Mouse (Mus musculus) spleen, adult 2 months (tissue): ENCODE measurements at regions not wholly inside any gene's neighbourhood (a gene's known extent, or its start where the extent isn't known, plus 50 kb on each side); places are given as distances from the start of the nearest gene placed in this dataset.

ENCODE experiments used
- DNase-seq, 2 experiments: peaks; one replicate each; pipeline versions ENCODE4 v3.0.0 to v3.0.0-alpha.2; 2012 to 2021; ENCODE audit warnings: low spot score in 2 of 2, low read depth in 1 of 2
- H3K27ac ChIP-seq: fragments of 200-500 bp; 2 replicates; pipeline ENCODE4 v1.5.1; 2012; ENCODE audit warnings: low read length, inconsistent platforms; ENCODE audit not compliant: insufficient read depth
- H3K27me3 ChIP-seq: fragments of 200-500 bp; 2 replicates; pipeline ENCODE4 v1.6.1; 2012; ENCODE audit warnings: mild to moderate bottlenecking, moderate library complexity, low read length, inconsistent platforms; ENCODE audit not compliant: control insufficient read depth, insufficient read depth
- H3K36me3 ChIP-seq: fragments of 200-500 bp; 2 replicates; pipeline ENCODE4 v1.6.1; 2012; ENCODE audit warnings: mild to moderate bottlenecking, low read length, inconsistent platforms; ENCODE audit not compliant: control insufficient read depth, insufficient read depth
- H3K4me1 ChIP-seq: fragments of 200-500 bp; 2 replicates; pipeline ENCODE4 v1.6.1; 2011; ENCODE audit warnings: inconsistent platforms; ENCODE audit not compliant: control insufficient read depth, insufficient read depth, insufficient read length
- H3K4me3 ChIP-seq: fragments of 200-500 bp; 2 replicates; pipeline ENCODE4 v1.5.1; 2011; ENCODE audit warnings: mild to moderate bottlenecking, inconsistent platforms; ENCODE audit not compliant: insufficient read depth, insufficient read length; ENCODE audit errors: extremely low read depth
- CTCF ChIP-seq: fragments of 200-500 bp; IDR thresholded peaks from 2 replicates; pipeline ENCODE4 v1.5.1; 2011; ENCODE audit warnings: mild to moderate bottlenecking, inconsistent platforms; ENCODE audit not compliant: insufficient read depth, insufficient read length, insufficient replicate concordance; ENCODE audit errors: extremely low read depth
- POLR2A ChIP-seq: fragments of 200-500 bp; IDR thresholded peaks from 2 replicates; pipeline ENCODE4 v1.6.1; 2011; ENCODE audit warnings: low read depth, low read length, inconsistent platforms
- WGBS: fragments of 180-500 bp; shearing (Covaris S2); methylation state at CpG from one replicate; pipeline ENCODE4 v1.1.7; 2018; 5-methylcytosine and 5-hydroxymethylcytosine counted together

GRCm38 (mm10) chr11:64281781-64282180, 153.4 kb upstream of the Hs3st3a1 start:
- 78% methylated on average over 4 of the region's 4 CpGs for WGBS
- TF ChIP-seq CTCF (no peak), POLR2A (no peak)
- DNase-seq: no peak
- Histone ChIP-seq H3K4me1 (no peaks in the 10 kb centered on the region), H3K4me3 (no peak overlapping the region), H3K27ac (no peak overlapping the region), H3K27me3 (no peaks in the 10 kb centered on the region), H3K36me3 (no peaks in the 10 kb centered on the region)

GRCm38 (mm10) chr11:64278259-64279003, 156.7 kb upstream of the Hs3st3a1 start:
- no peak for TF ChIP-seq POLR2A
- no peak for TF ChIP-seq CTCF
- Histone ChIP-seq H3K4me1 (no peaks in the 10 kb centered on the region), H3K36me3 (no peaks in the 10 kb centered on the region), H3K27ac (no peak overlapping the region), H3K27me3 (no peaks in the 10 kb centered on the region), H3K4me3 (no peak overlapping the region)
- no peak for DNase-seq
- WGBS: 47% methylated on average over 12 of the region's 12 CpGs

- no peak for DNase-seq
- WGBS: 89% methylated on average over 6 of the region's 6 CpGs
- Histone ChIP-seq H3K4me1 (no peaks in the 10 kb centered on the region), H3K36me3 (no peaks in the 10 kb centered on the region), H3K27me3 (no peaks in the 10 kb centered on the region), H3K4me3 (no peak overlapping the region), H3K27ac (no peak overlapping the region)
- no peak for TF ChIP-seq CTCF
- TF ChIP-seq POLR2A: no peak
Observed at GRCm38 (mm10) chr11:64273726-64274125, 161.4 kb upstream of the Hs3st3a1 start.

- no peak for DNase-seq
- Histone ChIP-seq H3K4me3 (no peak overlapping the region), H3K4me1 (no peaks in the 10 kb centered on the region), H3K36me3 (no peaks in the 10 kb centered on the region), H3K27ac (no peak overlapping the region), H3K27me3 (no peaks in the 10 kb centered on the region)
- 62% methylated on average over 3 of the region's 3 CpGs for WGBS
- no peak for TF ChIP-seq POLR2A
- no peak for TF ChIP-seq CTCF
Observed at GRCm38 (mm10) chr11:64273214-64273613, 161.9 kb upstream of the Hs3st3a1 start.

GRCm38 (mm10) chr11:64268121-64268520, 167.0 kb upstream of the Hs3st3a1 start:
- no peaks in the 10 kb centered on the region for H3K36me3 ChIP-seq
- H3K27ac ChIP-seq: no peak overlapping the region
- no peak for DNase-seq
- no peak for TF ChIP-seq CTCF
- no peak for TF ChIP-seq POLR2A
- H3K27me3 ChIP-seq: no peaks in the 10 kb centered on the region
- WGBS: 68% methylated on average over 4 of the region's 4 CpGs
- no peak overlapping the region for H3K4me3 ChIP-seq
- no peaks in the 10 kb centered on the region for H3K4me1 ChIP-seq

- no peak for TF ChIP-seq CTCF
- no peak for TF ChIP-seq POLR2A
Observed at GRCm38 (mm10) chr11:64267547-64267946, 167.6 kb upstream of the Hs3st3a1 start.

GRCm38 (mm10) chr11:64253517-64254385, 174.5 kb upstream of the Cox10 start:
- Histone ChIP-seq H3K4me1 (no peaks in the 10 kb centered on the region), H3K36me3 (no peaks in the 10 kb centered on the region), H3K27ac (no peak overlapping the region), H3K27me3 (no peaks in the 10 kb centered on the region), H3K4me3 (no peak overlapping the region)
- DNase-seq: no peak
- WGBS: 89% methylated on average over 7 of the region's 7 CpGs
- TF ChIP-seq POLR2A: no peak

More at GRCm38 (mm10) chr11:64267547-64267946, 167.6 kb upstream of the Hs3st3a1 start:
- no peaks in the 10 kb centered on the region for H3K36me3 ChIP-seq
- no peak overlapping the region for H3K4me3 ChIP-seq
- no peak for DNase-seq
- 91% methylated on average over 5 of the region's 5 CpGs for WGBS
- H3K27ac ChIP-seq: no peak overlapping the region
- H3K27me3 ChIP-seq: no peaks in the 10 kb centered on the region
- H3K4me1 ChIP-seq: no peaks in the 10 kb centered on the region
